Comparison of ENCODE assay signal across 20 mouse cellular contexts in genomic region chr7:127011717-127012116, GRCm38 (mm10). TPM values are rescaled to one million over a fixed set of nuclear protein-coding genes. Genes with fewer than 3 reads are reported as not detected.
DNase-seq lines count a peak whose midpoint lies in the region; ATAC-seq and TF ChIP-seq lines count a peak whose summit lies in the region.
"Had no signal": no experiment of that assay in that cellular context is flagged by ENCODE, and none has a peak within 500 bp of the region (broad histone marks: within the 10 kb centered on the region; RNA-seq: fewer than 3 reads in every experiment).

No protein-coding gene starts in this region.

- H3K27me3 ChIP-seq in liver, embryonic 13.5 days: no peaks in the 10 kb centered on the region
- no peaks in the 10 kb centered on the region for H3K27me3 ChIP-seq in MEL (ENCODE audit: control insufficient read depth in 1 of 2, insufficient read depth in 2 of 2, low read length in 2 of 2)
- no peaks in the 10 kb centered on the region for H3K27me3 ChIP-seq in liver, postnatal 0 days (ENCODE audit: insufficient read depth, low read length)
- H3K27me3 ChIP-seq: limb, embryonic 13.5 days had no signal

- H3K9me3 ChIP-seq in liver, embryonic 13.5 days (replicated peaks): no peaks in the 10 kb centered on the region
- H3K9me3 ChIP-seq in MEL (replicated peaks; ENCODE audit: insufficient read depth, low read length): no peaks in the 10 kb centered on the region
- no peaks in the 10 kb centered on the region for H3K9me3 ChIP-seq in liver, postnatal 0 days (ENCODE audit: low read length)
- H3K9me3 ChIP-seq: limb, embryonic 13.5 days had no signal

- TF ChIP-seq RAD21 in MEL (IDR thresholded peaks at IDR 0.05; ENCODE audit: low read depth, low read length): no peak; the same call in 1 of the 2 replicates

- peaks cover 24% of the 10 kb centered on the region for H3K36me3 ChIP-seq in liver, embryonic 13.5 days
- H3K36me3 ChIP-seq in MEL (ENCODE audit: control insufficient read depth in 1 of 2, insufficient read depth in 2 of 2, low read length in 2 of 2): peaks cover 0 to 29% of the 10 kb centered on the region in 2 experiments; a peak in 2 of 4 replicates
- H3K36me3 ChIP-seq in liver, postnatal 0 days (replicated peaks; ENCODE audit: insufficient read depth, low read length): peaks cover 8% of the 10 kb centered on the region; the same call in 1 of the 2 replicates

- TF ChIP-seq EP300 in MEL (IDR thresholded peaks at IDR 0.05; ENCODE audit: low read depth in 1 of 2, low read length in 2 of 2): no peak
- no peak for TF ChIP-seq EP300 in liver, postnatal 0 days (IDR thresholded peaks at IDR 0.05; ENCODE audit: low read depth)

- H3K79me2 ChIP-seq in MEL (ENCODE audit: control insufficient read depth, insufficient read depth, low read length, poor library complexity): peaks cover 32% of the 10 kb centered on the region

- DNase-seq in cerebellum, adult 9-11 months: peak; percentile 67
- no peak for DNase-seq in liver, embryonic 13.5 days
- no peak for DNase-seq in liver
- DNase-seq in MEL (ENCODE audit: low read depth, low spot score): peak; percentile 41
- no peak for DNase-seq in liver, postnatal 0 days
- no peak for DNase-seq in natural killer cell, adult 2 months (ENCODE audit: low spot score in 2 of 2)
- DNase-seq: gastrocnemius, postnatal 36 days; heart, postnatal 14 days; kidney, adult 2 months; kidney, postnatal 25 days; layer of hippocampus, adult 9-11 months; right cerebral cortex, postnatal 25 days; thymus, postnatal 14 days had no signal

- peak in 1 of 3 experiments; percentile 11; a peak in 1 of 6 replicates for TF ChIP-seq CTCF in MEL (IDR thresholded peaks at IDR 0.05 in 2 of 3, conservative IDR thresholded peaks at IDR 0.05 in 1 of 3; ENCODE audit: control insufficient read depth in 1 of 3, insufficient read depth in 1 of 3, low read depth in 2 of 3, low read length in 3 of 3, poor library complexity in 1 of 3, severe bottlenecking in 1 of 3)
- no peak for TF ChIP-seq CTCF in liver, postnatal 0 days (IDR thresholded peaks at IDR 0.05; ENCODE audit: low read depth)

- H3K27ac ChIP-seq in liver, embryonic 13.5 days: peak overlapping the region; percentile 38
- no peak overlapping the region for H3K27ac ChIP-seq in MEL (ENCODE audit: control insufficient read depth, low read depth, low read length)
- peak overlapping the region; percentile 11; the same call in 1 of the 2 replicates for H3K27ac ChIP-seq in liver, postnatal 0 days (ENCODE audit: low read depth)
- H3K27ac ChIP-seq: hindbrain, embryonic 14.5 days; limb, embryonic 13.5 days had no signal

- 0 out of 2 replicates have a peak overlapping the region, but pooled peaks have one; percentile 5 for H3K9ac ChIP-seq in liver, embryonic 13.5 days
- H3K9ac ChIP-seq in MEL (ENCODE audit: control insufficient read depth, low read depth, low read length, poor library complexity, severe bottlenecking): no peak overlapping the region
- H3K9ac ChIP-seq in liver, postnatal 0 days (replicated peaks): no peak overlapping the region
- H3K9ac ChIP-seq: hindbrain, embryonic 14.5 days; limb, embryonic 13.5 days had no signal

- WGBS in liver, embryonic 13.5 days (ENCODE audit: insufficient replicate concordance): 72% methylated on average over 2 of the region's 2 CpGs
- 96% methylated on average over 2 of the region's 2 CpGs for WGBS in liver, postnatal 0 days (ENCODE audit: insufficient replicate concordance)

- H3K4me3 ChIP-seq in liver, embryonic 13.5 days (replicated peaks): no peak overlapping the region
- H3K4me3 ChIP-seq in MEL (ENCODE audit: control insufficient read depth in 1 of 2, insufficient read depth in 1 of 2, low read depth in 2 of 2, low read length in 2 of 2): no peak overlapping the region
- H3K4me3 ChIP-seq in liver, postnatal 0 days (ENCODE audit: low read depth, low read length): no peak overlapping the region
- H3K4me3 ChIP-seq: limb, embryonic 13.5 days had no signal

- TF ChIP-seq POLR2A in MEL (IDR thresholded peaks at IDR 0.05; ENCODE audit: control insufficient read depth in 1 of 2, insufficient read depth in 1 of 2, low read depth in 1 of 2, low read length in 2 of 2, poor library complexity in 1 of 2): no peak; a peak in 1 of 4 replicates

- ATAC-seq in cerebellum, adult (ENCODE audit: insufficient number of reproducible peaks, low FRiP score, low TSS enrichment): no peak
- no peak for ATAC-seq in liver, embryonic 13.5 days (ENCODE audit: low read depth)
- no peak for ATAC-seq in liver, postnatal 0 days

- no peak overlapping the region for H3K4me2 ChIP-seq in liver, embryonic 13.5 days
- H3K4me2 ChIP-seq in liver, postnatal 0 days (ENCODE audit: low read depth, low read length): no peak overlapping the region
- H3K4me2 ChIP-seq: heart, embryonic 11.5 days; hindbrain, embryonic 14.5 days; limb, embryonic 13.5 days had no signal

- peaks cover 88% of the 10 kb centered on the region for H3K4me1 ChIP-seq in liver, embryonic 13.5 days (replicated peaks)
- H3K4me1 ChIP-seq in MEL (ENCODE audit: control insufficient read depth in 1 of 2, insufficient read depth in 2 of 2, low read length in 2 of 2): peaks cover 10 to 36% of the 10 kb centered on the region in 2 experiments
- peaks cover 51% of the 10 kb centered on the region for H3K4me1 ChIP-seq in liver, postnatal 0 days (ENCODE audit: insufficient read depth)

TF ChIP-seq in MEL, 35 proteins besides CTCF, POLR2A, EP300 and RAD21:
- no peak for TF ChIP-seq BHLHE40 (IDR thresholded peaks at IDR 0.05; ENCODE audit: borderline replicate concordance, low read depth, low read length)
- no peak for TF ChIP-seq NRF1 (IDR thresholded peaks at IDR 0.05; ENCODE audit: insufficient read depth, low read depth, low read length, poor library complexity, severe bottlenecking)
- 0 out of 2 replicates have a peak, but pooled peaks have one; percentile 32 for TF ChIP-seq ZMIZ1 (IDR thresholded peaks at IDR 0.05; ENCODE audit: low read depth, low read length)
- TF ChIP-seq NELFE (IDR thresholded peaks at IDR 0.05; ENCODE audit: low read depth, low read length): 0 out of 2 replicates have a peak, but pooled peaks have one; percentile 25
- no peak for TF ChIP-seq CHD1 (IDR thresholded peaks at IDR 0.05; ENCODE audit: low read depth, low read length)
- no peak for TF ChIP-seq TCF12 (IDR thresholded peaks at IDR 0.05; ENCODE audit: low read depth, low read length)
- peak; percentile 25; the same call in 1 of the 2 replicates for TF ChIP-seq SMC3 (IDR thresholded peaks at IDR 0.05; ENCODE audit: low read depth, low read length)
- TF ChIP-seq MAZ (IDR thresholded peaks at IDR 0.05; ENCODE audit: low read depth, low read length): no peak

RNA-seq across cellular contexts. Expression of gene Mvp, which starts 2.7 kb away (rescaled TPM):
- polyA plus RNA-seq in liver, embryonic 13.5 days (2015; fragmentation: Nextera tagmentation; extraction: Ambion mirVana): 7.8 and 8.6 TPM in 2 replicates
- total RNA-seq in MEL (2012; rRNA removed): 19.4 and 19.8 TPM in 2 replicates
- polyA plus RNA-seq in MEL (2012; ENCODE audit: insufficient read depth in 1 of 2, insufficient read length in 2 of 2, low read depth in 1 of 2, low replicate concordance in 2 of 2, missing spikeins in 1 of 2): 10 to 100 TPM in 1 of 2 experiments, not detected in 1; 20.6 TPM
- 10.5 and 10.9 TPM in 2 replicates for polyA plus RNA-seq in liver, postnatal 0 days (2015; fragmentation: Nextera tagmentation; extraction: Ambion mirVana)

RNA-seq across cellular contexts. Expression of gene Pagr1b, which starts 4.6 kb away (rescaled TPM):
- 0.27 TPM in 1 of 2 replicates, not detected in the other for polyA plus RNA-seq in liver, embryonic 13.5 days (2015; fragmentation: Nextera tagmentation; extraction: Ambion mirVana)
- total RNA-seq in MEL (2012; rRNA removed): 0.39 TPM in 1 of 2 replicates, not detected in the other
- 1 to 10 TPM in 1 of 2 experiments, not detected in 1; 4.5 TPM for polyA plus RNA-seq in MEL (2012; ENCODE audit: insufficient read depth in 1 of 2, insufficient read length in 2 of 2, low read depth in 1 of 2, low replicate concordance in 2 of 2, missing spikeins in 1 of 2)
- polyA plus RNA-seq in liver, postnatal 0 days (2015; fragmentation: Nextera tagmentation; extraction: Ambion mirVana): 0.26 TPM in 1 of 2 replicates, not detected in the other
- total RNA-seq: gastrocnemius, postnatal 36 days; heart, postnatal 14 days; megakaryocyte progenitor cell, adult 5-6 weeks had no signal
- polyA plus RNA-seq: forebrain, embryonic 11.5 days; heart, embryonic 11.5 days; midbrain, postnatal 0 days had no signal

RNA-seq across cellular contexts. Expression of gene Pagr1a, which starts 5.4 kb away (rescaled TPM):
- 38.7 and 50.1 TPM in 2 replicates for polyA plus RNA-seq in liver, embryonic 13.5 days (2015; fragmentation: Nextera tagmentation; extraction: Ambion mirVana)
- 55.4 and 60.2 TPM in 2 replicates for total RNA-seq in MEL (2012; rRNA removed)
- 10 to 100 TPM in 1 of 2 experiments, not detected in 1; 85.9 TPM for polyA plus RNA-seq in MEL (2012; ENCODE audit: insufficient read depth in 1 of 2, insufficient read length in 2 of 2, low read depth in 1 of 2, low replicate concordance in 2 of 2, missing spikeins in 1 of 2)
- polyA plus RNA-seq in liver, postnatal 0 days (2015; fragmentation: Nextera tagmentation; extraction: Ambion mirVana): 12.2 and 13.8 TPM in 2 replicates
- total RNA-seq: midbrain, postnatal 0 days had no signal

RNA-seq across cellular contexts. Expression of gene Gm42742, which starts 9.2 kb away (rescaled TPM):
- polyA plus RNA-seq in liver, embryonic 13.5 days (2015; fragmentation: Nextera tagmentation; extraction: Ambion mirVana): 5.1 and 11.3 TPM in 2 replicates
- total RNA-seq in MEL (2012; rRNA removed): 13.8 and 20.5 TPM in 2 replicates
- 10 to 100 TPM in 1 of 2 experiments, not detected in 1; 27.2 TPM for polyA plus RNA-seq in MEL (2012; ENCODE audit: insufficient read depth in 1 of 2, insufficient read length in 2 of 2, low read depth in 1 of 2, low replicate concordance in 2 of 2, missing spikeins in 1 of 2)
- polyA plus RNA-seq in liver, postnatal 0 days (2015; fragmentation: Nextera tagmentation; extraction: Ambion mirVana): 4.5 and 7.8 TPM in 2 replicates

RNA-seq across cellular contexts. Expression of gene Prrt2, which starts 9.3 kb away (rescaled TPM):
- polyA plus RNA-seq in liver, embryonic 13.5 days (2015; fragmentation: Nextera tagmentation; extraction: Ambion mirVana): 0.22 and 0.47 TPM in 2 replicates
- 0.12 and 0.13 TPM in 2 replicates for total RNA-seq in MEL (2012; rRNA removed)
- 1 to 10 TPM in 1 of 2 experiments, not detected in 1; 1.4 TPM for polyA plus RNA-seq in MEL (2012; ENCODE audit: insufficient read depth in 1 of 2, insufficient read length in 2 of 2, low read depth in 1 of 2, low replicate concordance in 2 of 2, missing spikeins in 1 of 2)
- polyA plus RNA-seq in liver, postnatal 0 days (2015; fragmentation: Nextera tagmentation; extraction: Ambion mirVana): 0.18 TPM in 1 of 2 replicates, not detected in the other

Comparison
In these comparisons a context has a peak if more than half of its experiments do, and no peak if none do; other contexts are left out.
1. DNase-seq: peak in cerebellum, adult 9-11 months (single experiment) and MEL (single experiment); none in liver, embryonic 13.5 days (single experiment), liver (single experiment), liver, postnatal 0 days (single experiment) and natural killer cell, adult 2 months (0 of 2).